Mouse (Mus musculus) thymus, adult 2 months (tissue): Measurements from ENCODE around the gene Ap5z1.

ENCODE experiments used
- CTCF ChIP-seq: fragments of 200-500 bp; IDR thresholded peaks from 2 replicates; pipeline ENCODE4 v1.5.1; 2012; ENCODE audit warnings: mild to moderate bottlenecking, control low read depth, low read length, moderate library complexity, borderline replicate concordance; ENCODE audit not compliant: control insufficient read depth, poor library complexity, insufficient read depth; ENCODE audit errors: extremely low read depth
- POLR2A ChIP-seq: fragments of 200-500 bp; IDR thresholded peaks from 2 replicates; pipeline ENCODE4 v1.6.1; 2012; ENCODE audit warnings: mild to moderate bottlenecking, low read length, control low read depth, moderate library complexity; ENCODE audit not compliant: control insufficient read depth, poor library complexity, insufficient read depth; ENCODE audit errors: extremely low read depth

DNA sequence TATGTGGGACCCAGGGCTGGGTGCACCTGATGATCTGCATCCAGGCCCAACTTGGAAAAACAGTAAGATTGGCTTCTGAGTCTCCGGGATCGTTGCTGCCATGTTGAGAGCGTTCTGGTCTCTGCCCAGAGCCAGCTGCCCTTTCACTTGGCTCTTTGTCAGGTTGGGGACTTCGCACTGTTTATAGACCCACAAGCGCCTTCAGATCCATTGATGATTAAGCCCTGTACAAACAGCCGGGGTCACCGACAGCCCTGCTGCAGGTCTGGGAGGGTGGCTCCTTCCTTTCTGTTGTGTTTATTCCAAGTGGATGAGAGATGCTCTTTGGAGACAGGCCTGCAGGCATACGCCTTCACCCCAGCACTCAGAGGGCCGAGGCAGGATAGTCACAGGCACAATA, 45.9 kb upstream of the Ap5z1 start:
- no peak for TF ChIP-seq CTCF
- TF ChIP-seq POLR2A: no peak
